Mouse (Mus musculus) gastrocnemius, adult 2 months (tissue): ENCODE measurements at regions not wholly inside any gene's neighbourhood (a gene's known extent, or its start where the extent isn't known, plus 50 kb on each side); places are given as distances from the start of the nearest gene placed in this dataset.
A peak's percentile ranks its signal among the peaks of the same experiment; 100 is the strongest.

Experiments
- DNase-seq: peaks from one replicate; pipeline ENCODE4 v3.0.0; 2022
- H3K27ac ChIP-seq: fragments of 200-600 bp; 2 replicates; pipeline ENCODE4 v1.8.1; 2022; ENCODE audit warnings: mild to moderate bottlenecking
- H3K4me3 ChIP-seq: fragments of 200-600 bp; 2 replicates; pipeline ENCODE4 v1.8.1; 2022; ENCODE audit warnings: mild to moderate bottlenecking, moderate library complexity
- CTCF ChIP-seq: fragments of 200-600 bp; IDR thresholded peaks from 2 replicates; pipeline ENCODE4 v1.8.1; 2022; ENCODE audit warnings: antibody characterized with exemption, mild to moderate bottlenecking, moderate library complexity
- intact Hi-C: fragments of 180-260 bp; cut with DNase I; formaldehyde crosslinking; loops from one replicate; pipeline ENCODE4 v1.15.1; 2025

- intact Hi-C loops = no loop called here
- no peak overlapping the region for H3K27ac ChIP-seq
- H3K4me3 ChIP-seq = no peak overlapping the region
- no peak for TF ChIP-seq CTCF
- no peak for DNase-seq
Observed at GRCm38 (mm10) chr1:98192671-98193070, 97.2 kb upstream of the Pam start.

DNA sequence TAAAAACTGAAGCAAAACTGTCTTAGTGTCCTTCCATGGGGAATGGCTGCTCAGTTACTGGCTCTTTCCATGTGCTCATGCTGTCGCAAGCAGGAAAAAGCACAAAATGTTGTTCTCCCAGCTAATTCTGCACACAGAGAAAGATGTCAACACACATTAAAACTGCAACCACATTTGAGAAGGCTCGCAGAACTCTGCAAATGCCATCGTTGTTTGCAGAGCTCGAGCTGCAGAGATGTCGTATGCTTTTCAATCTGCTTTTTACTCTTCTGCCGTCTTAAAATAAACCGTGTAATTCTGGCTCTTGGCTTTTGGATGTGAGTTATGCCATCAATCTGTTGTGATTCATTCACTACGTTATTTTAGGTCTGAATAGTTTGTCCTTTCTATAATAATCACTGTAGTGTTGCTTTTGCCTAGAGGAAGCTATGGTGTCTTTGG, 96.6 kb upstream of the Pam start:
- intact Hi-C loops = no loop called here

GRCm38 (mm10) chr1:98191331-98191730, 95.9 kb upstream of the Pam start:
- Histone ChIP-seq H3K4me3 (no peak overlapping the region), H3K27ac (no peak overlapping the region)
- no peak for DNase-seq
- TF ChIP-seq CTCF = no peak
- intact Hi-C loops = no loop called here

More for the DNA sequence above, 96.6 kb upstream of the Pam start:
- Histone ChIP-seq H3K27ac (no peak overlapping the region), H3K4me3 (no peak overlapping the region)
- no peak for DNase-seq
- TF ChIP-seq CTCF = no peak

GRCm38 (mm10) chr1:98190741-98191140, 95.3 kb upstream of the Pam start:
- intact Hi-C loops = no loop called here
- H3K4me3 ChIP-seq = no peak overlapping the region
- no peak for DNase-seq
- no peak overlapping the region for H3K27ac ChIP-seq
- TF ChIP-seq CTCF = no peak

DNA sequence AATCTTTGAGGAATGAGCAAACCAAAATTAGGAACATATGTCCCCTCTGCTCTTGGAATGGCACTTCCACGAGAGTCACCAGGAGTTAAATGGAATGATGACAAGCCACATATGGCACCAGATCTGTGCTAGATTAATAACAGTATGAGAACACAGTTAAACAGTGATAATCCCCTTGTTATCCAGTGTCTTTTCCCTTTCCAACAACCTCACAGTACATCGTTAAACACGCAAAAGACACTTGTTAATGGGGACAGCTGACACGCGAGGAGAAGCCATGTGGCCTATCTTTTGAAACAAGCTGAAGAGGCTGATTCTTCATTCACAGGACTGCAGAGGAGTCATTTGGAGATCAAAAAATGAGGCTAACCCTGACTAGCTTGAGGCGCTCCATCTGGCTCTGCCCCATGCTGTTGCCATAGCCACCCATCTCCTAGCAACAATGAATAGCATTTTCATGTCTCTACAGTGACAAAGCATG, 94.6 kb upstream of the Pam start:
- intact Hi-C loops = no loop called here
- Histone ChIP-seq H3K4me3 (no peak overlapping the region), H3K27ac (no peak overlapping the region)
- no peak for TF ChIP-seq CTCF
- DNase-seq = no peak

GRCm38 (mm10) chr1:98180372-98180771, 84.9 kb upstream of the Pam start:
- no peak for TF ChIP-seq CTCF
- DNase-seq = no peak
- intact Hi-C loops = no loop called here
- Histone ChIP-seq H3K4me3 (no peak overlapping the region), H3K27ac (no peak overlapping the region)

- DNase-seq = peak; percentile 49
- intact Hi-C loops = loop anchor here (2.0 kb wide), 1 partner anchor 370 kb away; no protein-coding TSS in a partner anchor
- TF ChIP-seq CTCF = peak; percentile 90
- H3K27ac ChIP-seq = no peak overlapping the region
- no peak overlapping the region for H3K4me3 ChIP-seq
Observed at GRCm38 (mm10) chr1:98179030-98179429, 83.6 kb upstream of the Pam start.

DNA sequence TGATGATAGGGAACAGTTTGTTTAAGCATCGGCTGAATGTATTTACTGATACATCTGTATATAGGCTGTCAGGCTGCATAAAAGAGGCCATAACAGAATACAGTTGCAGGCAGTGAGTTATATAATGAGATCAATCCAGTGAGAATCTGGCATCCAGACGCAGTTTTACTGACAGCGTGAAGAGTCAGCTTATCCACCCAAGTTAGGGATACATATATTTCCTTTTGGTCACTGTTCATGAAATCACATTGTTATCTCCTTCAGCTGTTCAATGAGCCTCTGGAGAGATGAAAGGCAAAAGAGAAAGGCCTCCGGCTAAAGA, 79.3 kb upstream of the Pam start:
- no peak for TF ChIP-seq CTCF
- no peak for DNase-seq
- intact Hi-C loops = loop anchor here (2.0 kb wide), 1 partner anchor 204 kb away; no protein-coding TSS in a partner anchor
- H3K27ac ChIP-seq = no peak overlapping the region
- no peak overlapping the region for H3K4me3 ChIP-seq

- intact Hi-C loops = loop anchor here (2.0 kb wide), 1 partner anchor 203 kb away; no protein-coding TSS in a partner anchor
- no peak for TF ChIP-seq CTCF
- Histone ChIP-seq H3K27ac (no peak overlapping the region), H3K4me3 (no peak overlapping the region)
- DNase-seq = no peak
Observed at GRCm38 (mm10) chr1:98173907-98174810, 78.7 kb upstream of the Pam start.

GRCm38 (mm10) chr1:98173431-98173830, 78.0 kb upstream of the Pam start:
- DNase-seq = no peak
- intact Hi-C loops = no loop called here
- Histone ChIP-seq H3K4me3 (no peak overlapping the region), H3K27ac (no peak overlapping the region)
- TF ChIP-seq CTCF = no peak

- no peak for DNase-seq
- no peak overlapping the region for H3K4me3 ChIP-seq
- intact Hi-C loops = no loop called here
- H3K27ac ChIP-seq = no peak overlapping the region
- TF ChIP-seq CTCF = no peak
Observed at GRCm38 (mm10) chr1:98171291-98171690, 75.8 kb upstream of the Pam start.

- intact Hi-C loops = no loop called here
- H3K27ac ChIP-seq = no peak overlapping the region
- DNase-seq = no peak
- TF ChIP-seq CTCF = no peak
- no peak overlapping the region for H3K4me3 ChIP-seq
Observed at GRCm38 (mm10) chr1:98169352-98169751, 73.9 kb upstream of the Pam start.

GRCm38 (mm10) chr1:98167800-98168199, 72.4 kb upstream of the Pam start:
- Histone ChIP-seq H3K4me3 (no peak overlapping the region), H3K27ac (no peak overlapping the region)
- no peak for DNase-seq
- intact Hi-C loops = no loop called here
- no peak for TF ChIP-seq CTCF

- no peak overlapping the region for H3K27ac ChIP-seq
- no peak overlapping the region for H3K4me3 ChIP-seq
- intact Hi-C loops = no loop called here
- TF ChIP-seq CTCF = no peak
- DNase-seq = no peak
Observed at GRCm38 (mm10) chr1:98162639-98162927, 67.1 kb upstream of the Pam start.
